Mouse (Mus musculus) neural tube, embryonic 14.5 days (tissue): ENCODE measurements around the gene Myof. TPM values are rescaled to one million over a fixed set of nuclear protein-coding genes. Genes with fewer than 3 reads are reported as not detected.

ENCODE experiments used
- ATAC-seq: fragments of 200-750 bp; cut with Nextera tagmentation; 2 replicates; pipeline ENCODE4 v1.8.0; 2017; ENCODE audit warnings: low read depth, mild to moderate bottlenecking, moderate TSS enrichment, moderate library complexity
- H3K27ac ChIP-seq: fragments of 300-500 bp; sonication (generic); 2 replicates; pipeline ENCODE4 v1.5.1; 2014; ENCODE audit warnings: low read depth, mild to moderate bottlenecking, control low read depth, low read length, moderate library complexity, mixed read lengths
- H3K27me3 ChIP-seq: fragments of 300-500 bp; sonication (generic); 2 replicates; pipeline ENCODE4 v1.6.1; 2014; ENCODE audit warnings: low read length; ENCODE audit not compliant: control insufficient read depth, insufficient read depth
- H3K36me3 ChIP-seq: fragments of 300-500 bp; sonication (generic); 2 replicates; pipeline ENCODE4 v1.6.1; 2014; ENCODE audit warnings: low read length, mixed read lengths; ENCODE audit not compliant: control insufficient read depth, insufficient read depth
- H3K4me1 ChIP-seq: fragments of 300-500 bp; sonication (generic); 2 replicates; pipeline ENCODE4 v1.6.1; 2014; ENCODE audit warnings: low read length; ENCODE audit not compliant: control insufficient read depth, insufficient read depth
- H3K4me2 ChIP-seq: fragments of 300-500 bp; sonication (generic); 2 replicates; pipeline ENCODE4 v1.6.1; 2014; ENCODE audit warnings: mild to moderate bottlenecking, low read depth, low read length, control low read depth
- H3K4me3 ChIP-seq: fragments of 300-500 bp; sonication (generic); 2 replicates; pipeline ENCODE4 v1.5.1; 2014; ENCODE audit warnings: low read depth, low read length, control low read depth, mixed read lengths
- H3K9ac ChIP-seq: fragments of 300-500 bp; sonication (generic); replicated peaks from 2 replicates; pipeline ENCODE4 v1.6.1; 2014; ENCODE audit warnings: low read depth, mild to moderate bottlenecking, control low read depth, low read length, mixed read lengths
- H3K9me3 ChIP-seq: fragments of 300-500 bp; sonication (generic); 2 replicates; pipeline ENCODE4 v1.6.1; 2016; ENCODE audit warnings: low read length; ENCODE audit not compliant: control insufficient read depth
- WGBS: fragments of 180-500 bp; shearing (Covaris S2); extraction: QIAGEN DNeasy Blood & Tissue Kit; methylation state at CpG from one replicate; pipeline ENCODE4 v1.1.7; 2014; 5-methylcytosine and 5-hydroxymethylcytosine counted together
- polyA plus RNA-seq: library from polyadenylated mRNA; unstranded; fragments of >200 nt; fragmentation: Nextera tagmentation; extraction: Ambion mirVana; gene quantifications from 2 replicates; pipeline ENCODE4 v1.2.1, GENCODE M21; 2014

The Myof gene
- polyA plus RNA-seq, 1 experiment from 2014 or later = 0.74 TPM

DNA sequence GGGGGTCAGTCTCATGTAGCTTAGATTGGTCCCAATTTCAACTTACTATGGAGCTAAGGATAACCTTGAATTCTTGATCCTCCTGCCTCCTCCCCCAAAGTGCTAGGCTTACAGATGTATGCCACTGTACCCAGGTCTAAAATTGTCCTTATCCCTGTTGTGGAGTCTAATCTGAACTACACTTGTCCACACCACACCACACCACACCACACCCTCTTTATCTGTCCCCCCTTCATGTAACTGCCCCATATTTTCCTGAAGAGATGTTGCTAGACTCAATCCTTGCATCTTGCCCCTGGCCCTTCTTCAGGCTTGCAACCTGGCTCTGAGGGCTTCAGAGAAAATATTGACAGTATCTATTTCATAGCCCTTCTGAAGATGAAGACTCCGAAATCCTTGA is 169.9 kb downstream of the Myof start:
- ATAC-seq = no peak
- Histone ChIP-seq H3K4me3 (no peak overlapping the region), H3K36me3 (no peaks in the 10 kb centered on the region), H3K27me3 (no peaks in the 10 kb centered on the region; the same call in 1 of the 2 replicates), H3K9me3 (no peaks in the 10 kb centered on the region), H3K9ac (no peak overlapping the region), H3K4me1 (peaks cover 4% of the 10 kb centered on the region; the same call in 1 of the 2 replicates), H3K27ac (no peak overlapping the region), H3K4me2 (no peak overlapping the region)
- WGBS = 93% methylated on average over 1 of the region's 1 CpGs

DNA sequence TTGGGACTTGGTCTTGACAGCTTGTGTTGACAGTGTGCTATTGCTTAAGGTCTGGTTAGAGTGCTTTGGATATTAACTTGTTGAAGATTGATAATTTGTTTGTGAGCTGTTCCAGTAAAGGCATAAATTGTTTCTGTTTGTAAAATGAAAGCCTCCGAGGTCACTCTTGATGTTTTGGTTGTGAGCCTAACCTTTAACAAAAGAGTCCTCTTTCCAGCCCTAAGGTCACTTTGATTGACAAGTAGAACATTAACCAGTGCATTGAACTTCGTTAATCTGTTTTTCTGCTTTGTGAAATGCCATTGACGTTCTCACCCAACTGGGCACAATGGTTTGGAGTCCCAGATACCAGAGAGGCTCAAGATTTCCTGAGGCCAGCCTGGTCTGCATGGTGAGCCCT is 175.8 kb downstream of the Myof start:
- H3K36me3 ChIP-seq = no peaks in the 10 kb centered on the region
- ATAC-seq = no peak
- no peaks in the 10 kb centered on the region for H3K4me1 ChIP-seq
- H3K27me3 ChIP-seq = no peaks in the 10 kb centered on the region
- H3K9me3 ChIP-seq = no peaks in the 10 kb centered on the region
- no peak overlapping the region for H3K9ac ChIP-seq
- no peak overlapping the region for H3K4me3 ChIP-seq
- WGBS = 74% methylated on average over 3 of the region's 3 CpGs
- no peak overlapping the region for H3K4me2 ChIP-seq
- no peak overlapping the region for H3K27ac ChIP-seq

DNA sequence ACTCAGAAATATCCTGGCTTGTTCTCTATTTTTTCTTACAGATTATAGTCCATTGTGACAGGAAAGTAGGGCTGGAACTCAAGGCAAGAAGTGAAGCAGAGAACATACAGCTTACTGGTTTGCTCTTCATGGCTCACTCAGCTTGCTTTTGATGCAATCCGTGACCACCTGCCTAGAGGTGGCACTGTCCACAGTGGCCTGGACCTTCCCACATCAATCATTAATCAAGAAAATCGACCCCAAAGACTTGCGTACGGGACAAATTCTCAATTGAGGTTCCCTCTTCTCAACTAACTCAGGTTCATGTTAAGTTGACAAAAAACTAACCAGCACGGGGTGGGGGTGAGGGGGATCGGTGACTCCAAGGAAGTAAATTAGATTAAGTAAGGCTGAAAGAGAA is 176.4 kb downstream of the Myof start:
- no peaks in the 10 kb centered on the region for H3K4me1 ChIP-seq
- H3K27ac ChIP-seq = no peak overlapping the region
- WGBS = 90% methylated on average over 6 of the region's 6 CpGs
- no peak for ATAC-seq
- H3K36me3 ChIP-seq = no peaks in the 10 kb centered on the region
- no peak overlapping the region for H3K9ac ChIP-seq
- no peaks in the 10 kb centered on the region for H3K9me3 ChIP-seq
- H3K4me2 ChIP-seq = no peak overlapping the region
- H3K27me3 ChIP-seq = no peaks in the 10 kb centered on the region
- no peak overlapping the region for H3K4me3 ChIP-seq

DNA sequence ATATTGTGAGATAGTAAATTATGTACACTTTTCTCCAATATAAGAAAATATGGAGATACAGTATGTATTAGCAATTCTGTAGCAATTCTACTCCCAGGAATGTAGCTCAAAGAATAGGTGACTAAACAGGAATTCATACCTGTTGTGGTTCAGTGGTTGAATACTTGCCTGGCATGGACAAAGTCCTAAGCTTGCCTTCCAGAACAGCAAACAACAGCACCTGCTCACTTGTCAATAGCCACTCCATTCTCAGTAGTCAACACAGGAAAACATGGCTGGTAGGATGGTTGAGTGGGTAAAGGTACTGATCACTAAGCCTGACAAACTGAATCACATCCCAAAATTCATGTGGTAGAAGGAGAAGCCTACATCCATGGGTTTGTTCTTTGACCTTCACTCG is 182.2 kb downstream of the Myof start:
- H3K36me3 ChIP-seq = no peaks in the 10 kb centered on the region
- no peak for ATAC-seq
- no peak overlapping the region for H3K4me3 ChIP-seq
- H3K4me2 ChIP-seq = no peak overlapping the region
- H3K9ac ChIP-seq = no peak overlapping the region
- H3K9me3 ChIP-seq = no peaks in the 10 kb centered on the region
- no peak overlapping the region for H3K27ac ChIP-seq
- no peaks in the 10 kb centered on the region for H3K27me3 ChIP-seq
- H3K4me1 ChIP-seq = no peaks in the 10 kb centered on the region
- 81% methylated on average over 1 of the region's 1 CpGs for WGBS

DNA sequence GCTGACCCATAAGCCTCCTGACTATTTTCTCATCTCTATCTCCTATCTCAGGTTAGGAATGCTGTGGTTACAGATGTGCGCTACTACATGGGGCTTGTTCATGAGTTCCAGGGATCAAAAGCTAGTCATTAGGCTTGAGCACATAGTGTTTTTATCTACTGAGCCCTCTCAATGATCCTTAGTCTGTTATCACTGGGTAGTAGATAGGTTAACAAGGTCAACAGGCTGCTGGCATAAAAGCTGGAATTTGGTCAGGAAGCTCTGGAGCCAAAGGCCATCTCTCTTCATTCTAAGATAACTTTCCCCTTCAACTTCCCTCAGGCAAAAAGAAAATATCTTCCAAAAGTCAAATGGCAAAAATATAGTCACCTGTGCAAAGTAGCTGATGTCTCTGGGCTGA is 183.1 kb downstream of the Myof start:
- H3K4me1 ChIP-seq = no peaks in the 10 kb centered on the region
- H3K36me3 ChIP-seq = no peaks in the 10 kb centered on the region
- H3K9me3 ChIP-seq = no peaks in the 10 kb centered on the region
- no peak overlapping the region for H3K9ac ChIP-seq
- no peak overlapping the region for H3K27ac ChIP-seq
- no peak overlapping the region for H3K4me2 ChIP-seq
- no peaks in the 10 kb centered on the region for H3K27me3 ChIP-seq
- 100% methylated on average over 1 of the region's 1 CpGs for WGBS
- H3K4me3 ChIP-seq = no peak overlapping the region
- no peak for ATAC-seq

DNA sequence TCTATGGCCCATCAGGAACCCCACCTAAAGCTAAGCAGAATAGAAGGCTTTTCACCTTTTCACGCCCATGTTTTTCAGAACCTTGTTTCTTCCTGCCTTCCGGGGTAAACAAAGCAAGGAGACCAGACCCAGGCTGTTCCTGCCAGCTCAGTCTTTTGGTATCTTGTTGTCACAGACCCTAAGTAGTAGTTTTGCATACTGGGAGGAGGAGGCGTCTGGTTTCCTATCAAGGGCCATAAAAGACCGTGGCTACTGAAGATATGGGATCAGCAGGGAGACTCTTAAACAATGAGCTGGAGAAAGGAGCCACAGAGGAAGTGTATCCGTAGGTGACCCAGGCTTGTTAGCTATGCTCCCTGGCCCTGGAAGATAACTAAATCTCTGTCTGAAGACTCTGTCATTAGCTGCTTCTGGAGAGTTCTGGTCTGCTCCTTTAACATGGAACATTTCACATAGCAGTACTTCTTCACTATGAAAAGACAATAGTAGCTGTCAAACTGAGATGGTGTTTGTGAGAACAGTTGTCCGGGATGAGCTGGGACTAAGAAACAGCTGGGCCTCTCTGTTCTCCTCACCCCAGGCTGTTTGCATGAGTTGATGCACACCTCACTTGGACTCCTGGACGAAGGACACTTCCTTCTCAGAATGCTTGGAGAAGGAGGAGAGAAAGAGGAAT is 184.8 kb downstream of the Myof start:
- no peak overlapping the region for H3K4me3 ChIP-seq
- no peaks in the 10 kb centered on the region for H3K4me1 ChIP-seq
- 39% methylated on average over 7 of the region's 7 CpGs for WGBS
- H3K9ac ChIP-seq = no peak overlapping the region
- no peak overlapping the region for H3K27ac ChIP-seq
- no peaks in the 10 kb centered on the region for H3K9me3 ChIP-seq
- H3K4me2 ChIP-seq = no peak overlapping the region
- ATAC-seq = no peak
- no peaks in the 10 kb centered on the region for H3K36me3 ChIP-seq
- H3K27me3 ChIP-seq = no peaks in the 10 kb centered on the region

DNA sequence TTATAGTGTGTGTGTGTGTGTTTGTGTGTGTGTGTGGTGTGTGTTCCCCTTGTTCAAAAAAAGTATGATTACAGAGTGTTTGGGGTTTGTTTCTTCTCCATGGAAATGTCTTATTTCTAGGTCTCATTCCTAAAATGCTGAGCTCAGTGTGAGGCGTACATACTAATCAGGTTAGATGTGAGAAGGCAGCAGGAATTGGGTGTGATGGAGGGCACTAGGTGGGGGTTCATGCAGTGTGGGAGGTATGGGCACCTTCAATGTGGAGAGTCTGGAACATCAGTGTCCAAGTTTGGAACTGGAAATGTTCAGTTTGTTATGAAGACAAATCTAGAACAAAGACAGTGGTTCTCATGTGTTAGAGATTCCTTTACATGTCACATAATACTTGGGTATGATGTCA is 191.3 kb downstream of the Myof start:
- H3K27ac ChIP-seq = no peak overlapping the region
- H3K4me1 ChIP-seq = no peaks in the 10 kb centered on the region
- no peaks in the 10 kb centered on the region for H3K36me3 ChIP-seq
- H3K4me3 ChIP-seq = no peak overlapping the region
- H3K4me2 ChIP-seq = no peak overlapping the region
- 56% methylated on average over 1 of the region's 1 CpGs for WGBS
- no peak for ATAC-seq
- no peak overlapping the region for H3K9ac ChIP-seq
- no peaks in the 10 kb centered on the region for H3K9me3 ChIP-seq
- H3K27me3 ChIP-seq = no peaks in the 10 kb centered on the region

DNA sequence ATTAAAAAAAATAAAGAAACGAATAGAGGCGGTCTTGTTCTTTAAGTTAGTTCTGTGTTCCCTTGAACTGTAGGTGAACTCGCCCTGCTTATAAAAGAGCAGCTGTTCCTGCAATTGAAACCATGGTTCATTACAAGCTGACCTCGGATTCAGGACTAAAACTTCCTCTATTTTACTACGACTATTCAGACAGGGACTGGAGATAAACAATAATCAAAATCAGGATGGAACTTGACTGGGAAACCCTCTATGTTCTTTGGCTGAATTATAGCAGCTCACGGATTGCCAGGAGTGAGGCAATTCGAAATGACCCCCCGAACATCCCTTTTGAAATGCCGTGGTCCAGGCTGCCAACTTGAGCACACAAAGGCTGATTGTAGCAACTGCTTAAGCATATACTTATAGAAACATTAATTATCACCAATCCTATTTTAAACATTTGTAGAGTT is 191.8 kb downstream of the Myof start:
- Histone ChIP-seq H3K4me3 (no peak overlapping the region), H3K27me3 (no peaks in the 10 kb centered on the region), H3K36me3 (no peaks in the 10 kb centered on the region), H3K4me2 (no peak overlapping the region), H3K27ac (no peak overlapping the region), H3K4me1 (no peaks in the 10 kb centered on the region), H3K9ac (no peak overlapping the region), H3K9me3 (no peaks in the 10 kb centered on the region)
- WGBS = 26% methylated on average over 9 of the region's 9 CpGs
- ATAC-seq = 0 out of 2 replicates have a peak, but pooled peaks have one; percentile 46
